Mouse (Mus musculus) heart, embryonic 14.5 days (tissue): ENCODE results near the gene Pabpc5. TPM values are rescaled to one million over a fixed set of nuclear protein-coding genes. Genes with fewer than 3 reads are reported as not detected.

ENCODE experiments used
- ATAC-seq: fragments of 200-750 bp; cut with Nextera tagmentation; 2 replicates; pipeline ENCODE4 v1.8.0; 2017; ENCODE audit warnings: low read depth, moderate TSS enrichment; ENCODE audit not compliant: insufficient number of reproducible peaks, insufficient read depth, low FRiP score
- H3K27ac ChIP-seq, 2 experiments: fragments of 200-500 bp in 1 of 2; fragments of 300-500 bp in 1 of 2; sonication (generic) in 1 of 2; replicated peaks in 1 of 2; 2 replicates each; pipeline ENCODE4 v1.5.1; 2012 to 2014; ENCODE audit warnings: low read depth in 2 of 2, low read length in 2 of 2, control low read depth in 1 of 2, mild to moderate bottlenecking in 1 of 2, mixed read lengths in 1 of 2; ENCODE audit not compliant: control insufficient read depth in 1 of 2, insufficient read depth in 1 of 2
- H3K27me3 ChIP-seq: fragments of 300-500 bp; sonication (generic); 2 replicates; pipeline ENCODE4 v1.6.1; 2014; ENCODE audit warnings: mild to moderate bottlenecking, low read length, control low read depth; ENCODE audit not compliant: control insufficient read depth, insufficient read depth
- H3K36me3 ChIP-seq: fragments of 300-500 bp; sonication (generic); 2 replicates; pipeline ENCODE4 v1.6.1; 2014; ENCODE audit warnings: mild to moderate bottlenecking, control low read depth, low read length, mixed read lengths; ENCODE audit not compliant: control insufficient read depth, insufficient read depth
- H3K4me1 ChIP-seq, 2 experiments: fragments of 200-500 bp in 1 of 2; fragments of 300-500 bp in 1 of 2; sonication (generic) in 1 of 2; 2 replicates each; pipeline ENCODE4 v1.6.1; 2012 to 2014; ENCODE audit warnings: low read length in 2 of 2, control low read depth in 1 of 2, mixed read lengths in 1 of 2; ENCODE audit not compliant: control insufficient read depth in 2 of 2, insufficient read depth in 2 of 2
- H3K4me2 ChIP-seq: fragments of 300-500 bp; sonication (generic); 2 replicates; pipeline ENCODE4 v1.6.1; 2014; ENCODE audit warnings: mild to moderate bottlenecking, low read length
- H3K4me3 ChIP-seq, 2 experiments: fragments of 200-500 bp in 1 of 2; fragments of 300-500 bp in 1 of 2; sonication (generic) in 1 of 2; 2 replicates each; pipeline ENCODE4 v1.5.1; 2012 to 2014; ENCODE audit warnings: low read length in 2 of 2, mild to moderate bottlenecking in 2 of 2, control low read depth in 1 of 2, low read depth in 1 of 2, moderate library complexity in 1 of 2; ENCODE audit not compliant: control insufficient read depth in 1 of 2, insufficient read depth in 1 of 2
- H3K9ac ChIP-seq: fragments of 300-500 bp; sonication (generic); 2 replicates; pipeline ENCODE4 v1.6.1; 2014; ENCODE audit warnings: mild to moderate bottlenecking, low read length
- H3K9me3 ChIP-seq: fragments of 300-500 bp; sonication (generic); 2 replicates; pipeline ENCODE4 v1.6.1; 2016; ENCODE audit warnings: low read length, control low read depth; ENCODE audit not compliant: control insufficient read depth
- WGBS: fragments of 180-500 bp; shearing (Covaris S2); extraction: QIAGEN DNeasy Blood & Tissue Kit; methylation state at CpG from one replicate; pipeline ENCODE4 v1.1.7; 2014; 5-methylcytosine and 5-hydroxymethylcytosine counted together
- polyA plus RNA-seq: library from polyadenylated mRNA; unstranded; fragments of >200 nt; fragmentation: Nextera tagmentation; extraction: Ambion mirVana; gene quantifications from 2 replicates; pipeline ENCODE4 v1.2.1, GENCODE M21; 2014

The Pabpc5 gene
- 0.11 and 0.31 TPM in 2 replicates for polyA plus RNA-seq

DNA sequence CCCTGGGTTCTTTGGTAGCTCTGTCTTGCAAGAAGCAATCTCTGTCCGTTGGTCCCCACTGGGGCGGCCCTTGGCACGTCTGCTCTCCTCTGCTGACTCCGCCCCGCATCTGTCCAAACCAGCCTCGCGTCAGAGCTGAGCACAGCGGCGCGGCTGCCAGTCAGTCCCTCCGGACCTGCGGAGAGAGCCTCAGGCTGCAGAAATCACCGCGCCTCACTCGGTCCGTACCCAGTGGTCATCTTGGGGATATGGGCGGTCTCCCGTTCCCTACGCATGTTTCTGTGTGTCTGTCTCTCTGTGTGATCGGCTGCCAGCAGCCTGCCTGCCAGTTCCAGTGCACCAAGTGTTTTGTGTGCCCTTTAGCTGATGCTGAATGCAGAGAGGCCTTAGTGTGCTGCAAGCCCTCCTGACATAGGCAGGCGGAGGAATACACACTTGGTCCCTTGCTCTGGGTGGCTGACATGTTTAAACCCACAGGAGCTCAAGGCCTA lies at the start of gene Pabpc5:
TSS of gene Pabpc5 (plus strand) at position 116 of the 491 bp plus-strand sequence.
- H3K9me3 ChIP-seq: no peaks in the 10 kb centered on the region
- no peaks in the 10 kb centered on the region for H3K27me3 ChIP-seq
- H3K4me1 ChIP-seq: no peaks in the 10 kb centered on the region
- WGBS: 7% methylated on average over 21 of the region's 21 CpGs
- peak within 1 kb of the TSS; percentile 54 for H3K9ac ChIP-seq
- no peaks in the 10 kb centered on the region for H3K36me3 ChIP-seq
- peak within 1 kb of the TSS; percentile 53 to 79 for H3K27ac ChIP-seq
- H3K4me3 ChIP-seq: peak within 1 kb of the TSS; percentile 41 to 77
- ATAC-seq: peak; percentile 61
- peak within 1 kb of the TSS; percentile 59 for H3K4me2 ChIP-seq

DNA sequence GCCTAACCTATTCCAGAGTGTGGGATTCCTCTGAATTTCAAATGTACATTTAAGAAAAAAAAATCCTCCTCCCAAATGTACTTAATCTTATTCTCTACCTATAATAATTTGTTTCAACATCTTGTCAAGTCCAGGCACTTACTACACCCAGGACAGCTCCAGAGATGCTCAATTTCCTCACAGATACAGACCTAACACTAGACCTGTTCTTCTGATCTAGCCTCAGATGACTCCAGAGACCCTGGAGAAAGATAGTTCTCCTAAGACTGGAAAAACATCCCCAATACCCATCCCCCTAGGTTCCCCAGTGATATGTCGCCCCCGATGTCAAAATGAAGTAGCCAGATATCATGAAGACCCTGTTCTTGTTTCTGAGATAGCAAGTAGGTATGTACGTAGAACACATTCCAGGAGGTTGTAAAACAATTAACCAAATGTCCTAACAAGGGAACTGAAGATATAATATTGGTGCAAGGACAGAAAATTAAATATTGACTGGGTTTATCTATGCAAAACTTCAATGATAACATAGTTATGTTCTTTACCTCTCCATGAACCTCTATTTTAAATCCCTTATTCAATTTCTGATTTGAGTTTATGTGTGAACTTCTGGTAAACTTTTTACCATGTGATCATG lies 39.9 kb upstream of the Pabpc5 start:
- WGBS: 69% methylated on average over 3 of the region's 3 CpGs
- Histone ChIP-seq H3K9me3 (no peaks in the 10 kb centered on the region), H3K27me3 (no peaks in the 10 kb centered on the region), H3K4me3 (no peak overlapping the region), H3K9ac (no peak overlapping the region), H3K36me3 (no peaks in the 10 kb centered on the region), H3K4me1 (no peaks in the 10 kb centered on the region), H3K27ac (no peak overlapping the region), H3K4me2 (no peak overlapping the region)
- no peak for ATAC-seq

DNA sequence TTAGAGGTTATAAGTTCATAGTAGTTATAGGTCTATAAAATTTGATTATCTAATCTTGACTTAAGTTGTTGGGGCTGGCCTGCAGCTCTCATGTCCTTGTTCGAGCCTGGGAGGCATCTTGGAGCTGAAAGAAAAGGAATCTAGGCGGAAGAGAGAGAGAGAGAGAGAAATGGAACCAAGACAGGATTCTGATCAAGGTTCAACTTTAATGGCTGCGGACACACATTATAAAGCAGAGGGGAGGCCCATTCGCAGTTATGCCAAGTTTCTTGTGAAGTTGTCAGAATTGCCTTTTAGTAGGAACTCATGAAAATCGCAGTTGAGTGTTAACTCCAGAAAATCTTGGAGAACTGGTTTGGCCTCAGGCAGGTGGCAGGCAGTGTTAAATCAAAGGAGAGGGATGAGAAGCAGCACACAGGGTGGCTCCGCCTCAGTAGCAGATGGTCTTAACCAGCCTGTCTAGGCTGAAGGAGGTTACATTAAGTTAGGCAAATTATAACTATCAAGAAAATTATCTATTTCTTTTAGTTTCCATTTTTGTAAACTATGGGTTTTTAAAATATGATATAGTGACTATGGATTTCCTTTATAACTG lies 38.6 kb upstream of the Pabpc5 start:
- no peaks in the 10 kb centered on the region for H3K4me1 ChIP-seq
- H3K36me3 ChIP-seq: no peaks in the 10 kb centered on the region
- no peaks in the 10 kb centered on the region for H3K27me3 ChIP-seq
- H3K9me3 ChIP-seq: no peaks in the 10 kb centered on the region
- H3K9ac ChIP-seq: no peak overlapping the region
- no peak overlapping the region for H3K4me2 ChIP-seq
- no peak overlapping the region for H3K27ac ChIP-seq
- no peak overlapping the region for H3K4me3 ChIP-seq
- no peak for ATAC-seq
- WGBS: 74% methylated on average over 6 of the region's 6 CpGs

GRCm38 (mm10) chrX:119927852-119928251 lies 856 bp downstream of the Pabpc5 start:
- Histone ChIP-seq H3K4me2 (peak overlapping the region; percentile 59; the same call in 1 of the 2 replicates), H3K9ac (no peak overlapping the region), H3K4me3 (no peak overlapping the region; a peak in 1 of 4 replicates), H3K36me3 (no peaks in the 10 kb centered on the region), H3K9me3 (no peaks in the 10 kb centered on the region), H3K4me1 (no peaks in the 10 kb centered on the region), H3K27me3 (no peaks in the 10 kb centered on the region), H3K27ac (no peak overlapping the region; a peak in 1 of 4 replicates)
- WGBS: 82% methylated on average over 5 of the region's 5 CpGs
- ATAC-seq: no peak
